Mouse (Mus musculus): ENCODE results near the gene A030003K21Rik.
"Not testable (repeated sequence)": the region's sequence is repeated elsewhere in the genome, so short reads cannot be mapped to it uniquely, and the experiment has no call there.

The A030003K21Rik gene

GRCm38 (mm10) chr1:82924650-82925049, 18.5 kb downstream of the A030003K21Rik start, which contains the start of gene A030014E15Rik:
Gene A030014E15Rik (plus strand): TSS chr1:82924917.
- in situ Hi-C loops (cut with MboI; ENCODE audit: unreplicated experiment in 2 of 2): no loop called here

- in situ Hi-C loops (cut with MboI; ENCODE audit: unreplicated experiment in 2 of 2): not testable (repeated sequence)
Observed at GRCm38 (mm10) chr1:82913434-82913833, 29.8 kb downstream of the A030003K21Rik start.

- in situ Hi-C loops (cut with MboI; ENCODE audit: unreplicated experiment in 2 of 2): no loop called here
Observed at GRCm38 (mm10) chr1:82913025-82913424, 30.2 kb downstream of the A030003K21Rik start, which contains the start of gene A030005L19Rik. Gene A030005L19Rik (plus strand): TSS chr1:82913325.

GRCm38 (mm10) chr1:82905886-82906285, 37.3 kb downstream of the A030003K21Rik start:
- in situ Hi-C loops (cut with MboI; ENCODE audit: unreplicated experiment in 2 of 2): no loop called here

- in situ Hi-C loops (cut with MboI; ENCODE audit: unreplicated experiment in 2 of 2): no loop called here
Observed at GRCm38 (mm10) chr1:82901201-82901600, 42.0 kb downstream of the A030003K21Rik start.

- in situ Hi-C loops (cut with MboI; ENCODE audit: unreplicated experiment in 2 of 2): no loop called here
Observed at GRCm38 (mm10) chr1:82900567-82900966, 42.6 kb downstream of the A030003K21Rik start.

GRCm38 (mm10) chr1:82893269-82893668, 49.9 kb downstream of the A030003K21Rik start:
- in situ Hi-C loops (cut with MboI; ENCODE audit: unreplicated experiment in 2 of 2): loop anchor here in 1 of 2 experiments (25.0 kb wide), 1 partner anchor 1869 kb away; no protein-coding TSS in a partner anchor
